Mouse (Mus musculus) limb, embryonic 11.5 days (tissue): Measurements from ENCODE around the gene Rbms2. TPM values are rescaled to one million over a fixed set of nuclear protein-coding genes. Genes with fewer than 3 reads are reported as not detected.
"Not testable (repeated sequence)": the region's sequence is repeated elsewhere in the genome, so short reads cannot be mapped to it uniquely, and the experiment has no call there.

Source experiments
- ATAC-seq: fragments of 200-750 bp; cut with Nextera tagmentation; 2 replicates; pipeline ENCODE4 v1.8.0; 2017; ENCODE audit warnings: low read depth; ENCODE audit not compliant: insufficient number of reproducible peaks, low FRiP score, low TSS enrichment
- DNase-seq: peaks from one replicate; pipeline ENCODE4 v3.0.0-alpha.2; 2015; ENCODE audit warnings: low spot score
- H3K27ac ChIP-seq: fragments of 300-500 bp; sonication (generic); replicated peaks from 2 replicates; pipeline ENCODE4 v1.5.1; 2014; ENCODE audit warnings: low read depth, mild to moderate bottlenecking, low read length
- H3K27me3 ChIP-seq: fragments of 300-500 bp; sonication (generic); 2 replicates; pipeline ENCODE4 v1.6.1; 2014; ENCODE audit warnings: mild to moderate bottlenecking, low read length, mixed read lengths; ENCODE audit not compliant: control insufficient read depth, insufficient read depth
- H3K36me3 ChIP-seq: fragments of 300-500 bp; sonication (generic); 2 replicates; pipeline ENCODE4 v1.6.1; 2014; ENCODE audit warnings: mild to moderate bottlenecking, low read length, moderate library complexity, mixed read lengths; ENCODE audit not compliant: control insufficient read depth, insufficient read depth
- H3K4me1 ChIP-seq: fragments of 300-500 bp; sonication (generic); 2 replicates; pipeline ENCODE4 v1.6.1; 2014; ENCODE audit warnings: low read length, mixed read lengths; ENCODE audit not compliant: control insufficient read depth, insufficient read depth
- H3K4me2 ChIP-seq: fragments of 300-500 bp; sonication (generic); 2 replicates; pipeline ENCODE4 v1.6.1; 2014; ENCODE audit warnings: low read depth, mild to moderate bottlenecking, moderate library complexity; ENCODE audit not compliant: severe bottlenecking
- H3K4me3 ChIP-seq: fragments of 300-500 bp; sonication (generic); 2 replicates; pipeline ENCODE4 v1.5.1; 2014; ENCODE audit warnings: low read depth, low read length
- H3K9ac ChIP-seq: fragments of 300-500 bp; sonication (generic); 2 replicates; pipeline ENCODE4 v1.6.1; 2014; ENCODE audit warnings: mild to moderate bottlenecking, low read length
- H3K9me3 ChIP-seq: fragments of 300-500 bp; sonication (generic); 2 replicates; pipeline ENCODE4 v1.6.1; 2016; ENCODE audit warnings: low read length; ENCODE audit not compliant: control insufficient read depth
- WGBS: fragments of 180-500 bp; shearing (Covaris S2); extraction: QIAGEN DNeasy Blood & Tissue Kit; methylation state at CpG from one replicate; pipeline ENCODE4 v1.1.7; 2014; 5-methylcytosine and 5-hydroxymethylcytosine counted together
- polyA plus RNA-seq: library from polyadenylated mRNA; unstranded; fragments of >200 nt; fragmentation: Nextera tagmentation; extraction: Ambion mirVana; gene quantifications from 2 replicates; pipeline ENCODE4 v1.2.1, GENCODE M21; 2014

The Rbms2 gene
- polyA plus RNA-seq, 1 experiment from 2014 or later = 25.2 TPM

DNA sequence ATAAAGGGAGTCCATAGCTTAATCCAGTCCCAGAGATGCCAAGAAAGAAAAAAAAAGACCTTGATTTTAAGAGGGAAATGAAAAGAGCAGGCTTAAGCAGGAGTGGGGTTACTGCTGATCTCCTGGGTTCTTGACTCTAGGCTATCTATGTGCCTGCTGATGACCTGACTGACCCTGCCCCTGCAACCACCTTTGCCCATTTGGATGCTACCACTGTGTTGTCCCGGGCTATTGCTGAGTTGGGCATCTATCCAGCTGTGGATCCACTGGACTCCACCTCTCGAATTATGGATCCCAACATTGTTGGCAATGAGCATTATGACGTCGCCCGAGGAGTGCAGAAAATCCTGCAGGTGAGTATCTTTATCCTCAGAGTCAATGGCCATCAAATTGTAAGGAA is 91.9 kb downstream of the Rbms2 start:
- no peak for DNase-seq
- peaks cover 14% of the 10 kb centered on the region for H3K4me1 ChIP-seq
- no peak overlapping the region for H3K4me3 ChIP-seq
- no peak overlapping the region for H3K27ac ChIP-seq
- H3K4me2 ChIP-seq = no peak overlapping the region
- 94% methylated on average over 5 of the region's 5 CpGs for WGBS
- no peak for ATAC-seq
- no peaks in the 10 kb centered on the region for H3K27me3 ChIP-seq
- H3K9ac ChIP-seq = no peak overlapping the region
- H3K9me3 ChIP-seq = no peaks in the 10 kb centered on the region
- H3K36me3 ChIP-seq = peaks cover 41% of the 10 kb centered on the region

GRCm38 (mm10) chr10:128087216-128087615 is 92.9 kb downstream of the Rbms2 start:
- ATAC-seq, H3K9ac ChIP-seq, H3K4me2 ChIP-seq, DNase-seq, H3K9me3 ChIP-seq, H3K4me3 ChIP-seq, H3K27me3 ChIP-seq, H3K27ac ChIP-seq: not testable (repeated sequence)
- Histone ChIP-seq H3K4me1 (peaks cover 14% of the 10 kb centered on the region), H3K36me3 (peaks cover 41% of the 10 kb centered on the region)
- 92% methylated on average over 2 of the region's 2 CpGs for WGBS

- no peaks in the 10 kb centered on the region for H3K27me3 ChIP-seq
- H3K9ac ChIP-seq = no peak overlapping the region
- WGBS = 85% methylated on average over 6 of the region's 6 CpGs
- H3K4me2 ChIP-seq = no peak overlapping the region
- no peak for DNase-seq
- no peaks in the 10 kb centered on the region for H3K9me3 ChIP-seq
- H3K27ac ChIP-seq = no peak overlapping the region
- H3K4me3 ChIP-seq = no peak overlapping the region
- ATAC-seq = no peak
- peaks cover 41% of the 10 kb centered on the region for H3K36me3 ChIP-seq
- H3K4me1 ChIP-seq = peaks cover 9% of the 10 kb centered on the region
Observed at GRCm38 (mm10) chr10:128086391-128086790, 93.7 kb downstream of the Rbms2 start.

- Histone ChIP-seq H3K36me3 (peaks cover 36% of the 10 kb centered on the region), H3K9ac (peak overlapping the region; percentile 98), H3K4me2 (peak overlapping the region; percentile 85), H3K4me3 (peak overlapping the region; percentile 99), H3K4me1 (0 out of 2 replicates have a peak, but pooled peaks cover 2% of the 10 kb centered on the region), H3K27ac (no peak overlapping the region), H3K27me3 (no peaks in the 10 kb centered on the region), H3K9me3 (no peaks in the 10 kb centered on the region)
- DNase-seq = no peak
- 2% methylated on average over 3 of the region's 3 CpGs for WGBS
- ATAC-seq = no peak
Observed at GRCm38 (mm10) chr10:128084160-128084559, 95.9 kb downstream of the Rbms2 start.

DNA sequence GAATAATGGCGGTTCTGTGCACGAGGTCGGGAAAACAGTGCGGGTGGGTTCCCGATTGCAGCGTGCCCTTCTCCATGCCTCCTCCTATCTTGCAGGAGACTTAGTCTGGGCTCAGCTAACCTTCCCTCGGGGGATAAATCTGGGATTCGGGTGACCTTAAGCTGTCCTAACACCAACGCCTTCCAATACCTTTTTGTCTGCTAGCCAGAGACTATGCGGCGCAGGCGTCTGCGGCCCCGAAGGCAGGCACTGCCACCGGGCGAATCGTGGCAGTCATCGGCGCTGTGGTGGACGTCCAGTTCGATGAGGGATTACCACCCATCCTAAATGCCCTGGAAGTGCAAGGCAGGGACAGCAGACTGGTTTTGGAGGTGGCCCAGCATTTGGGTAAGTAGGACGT is 96.4 kb downstream of the Rbms2 start:
- DNase-seq = no peak
- H3K36me3 ChIP-seq = peaks cover 33% of the 10 kb centered on the region
- H3K27me3 ChIP-seq = no peaks in the 10 kb centered on the region
- peak overlapping the region; percentile 85 for H3K4me2 ChIP-seq
- no peak overlapping the region; the same call in 1 of the 2 replicates for H3K27ac ChIP-seq
- H3K4me1 ChIP-seq = 0 out of 2 replicates have a peak, but pooled peaks cover 2% of the 10 kb centered on the region
- no peak for ATAC-seq
- H3K9me3 ChIP-seq = no peaks in the 10 kb centered on the region
- under 1% methylated on average over 22 of the region's 22 CpGs for WGBS
- peak overlapping the region; percentile 99 for H3K4me3 ChIP-seq
- H3K9ac ChIP-seq = peak overlapping the region; percentile 98

DNA sequence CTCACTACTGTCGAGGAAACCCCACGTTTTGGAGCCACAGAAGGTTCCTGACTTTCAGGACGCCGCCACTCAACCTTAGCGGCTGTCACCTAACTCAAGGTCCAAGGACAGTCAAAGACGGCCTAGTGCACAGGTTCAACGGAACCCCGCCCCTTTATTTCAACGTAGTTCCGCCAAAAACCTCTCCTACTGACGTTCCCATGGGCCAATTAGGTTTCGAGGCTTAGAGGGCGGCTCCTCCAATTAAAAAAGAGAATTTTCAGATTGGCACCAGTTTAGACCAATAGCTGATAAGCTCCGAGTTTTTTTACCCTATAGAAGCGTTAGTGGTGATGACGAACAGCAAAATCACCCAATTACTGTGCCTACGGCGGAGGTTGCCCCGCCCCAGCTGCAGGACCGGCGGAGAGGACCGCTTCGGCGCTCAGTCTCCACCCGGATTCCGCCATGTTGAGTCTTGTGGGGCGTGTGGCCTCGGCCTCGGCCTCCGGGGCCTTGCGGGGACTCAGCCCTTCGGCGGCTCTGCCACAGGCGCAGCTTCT is 97.1 kb downstream of the Rbms2 start, which contains the start of gene Atp5b:
TSS of gene Atp5b (plus strand) at position 394 of the 542 bp plus-strand sequence.
- 0 out of 2 replicates have a peak, but pooled peaks cover 2% of the 10 kb centered on the region for H3K4me1 ChIP-seq
- peak within 1 kb of the TSS; percentile 98 for H3K9ac ChIP-seq
- peak within 1 kb of the TSS; percentile 85 for H3K4me2 ChIP-seq
- H3K27me3 ChIP-seq = no peaks in the 10 kb centered on the region
- no peaks in the 10 kb centered on the region for H3K9me3 ChIP-seq
- under 1% methylated on average over 34 of the region's 34 CpGs for WGBS
- peaks cover 26% of the 10 kb centered on the region for H3K36me3 ChIP-seq
- H3K27ac ChIP-seq = no peak within 1 kb of the TSS; the same call in 1 of the 2 replicates
- H3K4me3 ChIP-seq = peak within 1 kb of the TSS; percentile 99
- DNase-seq = peak; percentile 95
- ATAC-seq = peak; percentile 97

- Histone ChIP-seq H3K9me3 (no peaks in the 10 kb centered on the region), H3K27ac (no peak overlapping the region), H3K36me3 (peaks cover 22% of the 10 kb centered on the region), H3K27me3 (no peaks in the 10 kb centered on the region), H3K4me3 (peak overlapping the region; percentile 99), H3K4me1 (0 out of 2 replicates have a peak, but pooled peaks cover 2% of the 10 kb centered on the region), H3K4me2 (peak overlapping the region; percentile 51), H3K9ac (peak overlapping the region; percentile 56)
- DNase-seq = no peak
- no peak for ATAC-seq
- WGBS = 17% methylated on average over 9 of the region's 9 CpGs
Observed at GRCm38 (mm10) chr10:128082477-128082808, 97.7 kb downstream of the Rbms2 start.

GRCm38 (mm10) chr10:128081807-128082476 is 98.2 kb downstream of the Rbms2 start:
- Histone ChIP-seq H3K9ac (no peak overlapping the region; the same call in 1 of the 2 replicates), H3K27ac (no peak overlapping the region)
- 63% methylated on average over 6 of the region's 6 CpGs for WGBS

More at GRCm38 (mm10) chr10:128081807-128082476, 98.2 kb downstream of the Rbms2 start:
- peak overlapping the region; percentile 99 for H3K4me3 ChIP-seq
- DNase-seq (no peak), ATAC-seq (no peak)
- H3K9me3 ChIP-seq = no peaks in the 10 kb centered on the region
- H3K4me1 ChIP-seq = 0 out of 2 replicates have a peak, but pooled peaks cover 2% of the 10 kb centered on the region
- H3K36me3 ChIP-seq = peaks cover 22% of the 10 kb centered on the region
- H3K27me3 ChIP-seq = no peaks in the 10 kb centered on the region
- peak overlapping the region; percentile 51 for H3K4me2 ChIP-seq
